Mouse (Mus musculus) olfactory bulb, adult 2 months (tissue): Measurements from ENCODE around the gene Abl2.

Experiments
- CTCF ChIP-seq: fragments of 200-500 bp; IDR thresholded peaks from 2 replicates; pipeline ENCODE4 v1.5.1; 2012; ENCODE audit warnings: low read depth, mild to moderate bottlenecking, low read length, moderate library complexity; ENCODE audit not compliant: insufficient read depth
- POLR2A ChIP-seq: fragments of 200-500 bp; IDR thresholded peaks from 2 replicates; pipeline ENCODE4 v1.6.1; 2012; ENCODE audit warnings: mild to moderate bottlenecking, low read depth, low read length, moderate library complexity; ENCODE audit not compliant: insufficient read depth

GRCm38 (mm10) chr1:156533911-156534310 lies 24.7 kb upstream of the Abl2 start:
- no peak for TF ChIP-seq POLR2A
- TF ChIP-seq CTCF = no peak
